Mouse (Mus musculus) urinary bladder, postnatal 14 days (tissue): ENCODE measurements around the gene Ugt1a5.
"Not testable (repeated sequence)": the region's sequence is repeated elsewhere in the genome, so short reads cannot be mapped to it uniquely, and the experiment has no call there.

Experiments used
- DNase-seq: peaks from one replicate; pipeline ENCODE4 v3.0.0; 2021; ENCODE audit warnings: low spot score

Gene Ugt1a5

GRCm38 (mm10) chr1:88165711-88166110 is at the start of gene Ugt1a5:
Ugt1a5 (plus strand) TSS chr1:88166012.
- DNase-seq = no peak

DNA sequence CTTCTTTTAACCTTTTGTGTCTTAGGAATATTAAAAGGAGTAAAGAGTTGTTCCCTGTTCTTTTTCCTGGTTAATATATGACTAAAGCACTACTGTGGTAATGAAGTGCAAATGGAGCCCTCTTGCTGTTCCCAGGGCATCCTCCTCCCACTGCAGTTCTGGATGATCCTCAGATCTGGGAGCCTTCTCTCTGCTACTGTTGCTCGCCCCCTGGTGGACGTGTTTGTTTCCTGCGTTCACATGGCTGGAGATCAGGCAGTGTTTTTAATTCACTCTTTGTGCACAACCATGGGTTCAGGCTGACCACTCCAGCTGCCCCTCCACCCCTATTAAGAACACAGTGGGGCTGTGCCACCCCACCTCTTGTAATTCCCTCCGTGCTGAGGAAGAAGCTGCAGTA is 45.3 kb upstream of the Ugt1a5 start:
- not testable (repeated sequence) for DNase-seq

- peak; percentile 51 for DNase-seq
Observed at GRCm38 (mm10) chr1:88121521-88121920, 44.3 kb upstream of the Ugt1a5 start.

GRCm38 (mm10) chr1:88125827-88126360 is 39.9 kb upstream of the Ugt1a5 start:
- DNase-seq = not testable (repeated sequence)

- DNase-seq = peak; percentile 28
Observed at GRCm38 (mm10) chr1:88129091-88129490, 36.7 kb upstream of the Ugt1a5 start.

DNA sequence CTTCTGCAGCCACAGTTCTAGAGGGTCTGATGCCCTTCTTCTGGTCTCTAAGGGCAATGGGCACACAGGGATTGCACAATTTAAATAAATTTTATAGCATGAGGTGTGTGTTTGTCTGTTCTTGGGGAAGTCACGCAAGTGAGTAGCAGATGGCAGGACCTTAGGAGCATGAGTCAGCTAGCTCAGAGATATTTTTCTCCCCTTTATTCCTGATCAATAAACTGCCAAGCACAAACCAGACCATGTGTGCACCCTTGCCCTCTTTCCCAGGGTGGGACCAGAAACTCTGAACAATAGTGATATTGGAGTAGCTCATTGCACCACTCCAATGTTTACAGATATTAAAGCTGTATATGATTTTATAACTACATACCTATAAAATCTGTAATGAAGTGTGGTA is 35.6 kb upstream of the Ugt1a5 start:
- not testable (repeated sequence) for DNase-seq

- no peak for DNase-seq
Observed at GRCm38 (mm10) chr1:88133908-88134456, 31.8 kb upstream of the Ugt1a5 start.

- peak; percentile 73 for DNase-seq
Observed at GRCm38 (mm10) chr1:88134457-88135011, 31.3 kb upstream of the Ugt1a5 start, which contains the start of gene Ugt1a6a. Ugt1a6a (plus strand) TSS chr1:88134809.

DNA sequence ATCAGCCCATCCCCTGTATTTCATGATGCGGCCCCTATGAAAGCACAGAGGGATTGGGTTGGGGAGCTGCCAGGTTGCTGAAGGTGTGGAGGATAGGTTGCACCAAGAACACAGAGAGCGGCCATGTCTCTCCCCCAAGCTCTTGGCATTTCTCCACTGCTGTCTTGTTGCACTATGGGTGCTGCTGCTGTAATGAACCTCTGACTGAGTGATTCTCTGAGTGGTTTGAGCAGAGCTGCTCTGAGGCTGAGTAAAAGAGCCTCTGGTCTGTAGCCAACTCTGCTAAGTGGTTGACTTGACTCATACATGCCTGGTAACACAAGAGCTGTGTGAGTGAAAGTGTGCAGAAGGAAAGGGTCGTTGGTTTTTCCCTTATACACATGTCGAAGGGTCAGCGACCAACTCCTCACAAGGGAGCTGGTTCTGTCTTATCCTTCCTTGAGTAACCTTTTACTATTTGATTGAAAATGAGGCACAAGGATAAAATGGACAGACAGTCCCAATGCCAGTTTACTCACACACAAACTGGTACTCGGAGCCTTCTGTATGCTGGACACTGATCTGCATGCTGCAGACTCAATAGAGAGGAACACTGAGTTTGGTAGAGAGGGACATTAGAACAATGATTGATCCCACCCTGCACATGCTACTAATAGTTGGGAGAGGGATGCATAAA is 30.4 kb upstream of the Ugt1a5 start:
- not testable (repeated sequence) for DNase-seq

DNA sequence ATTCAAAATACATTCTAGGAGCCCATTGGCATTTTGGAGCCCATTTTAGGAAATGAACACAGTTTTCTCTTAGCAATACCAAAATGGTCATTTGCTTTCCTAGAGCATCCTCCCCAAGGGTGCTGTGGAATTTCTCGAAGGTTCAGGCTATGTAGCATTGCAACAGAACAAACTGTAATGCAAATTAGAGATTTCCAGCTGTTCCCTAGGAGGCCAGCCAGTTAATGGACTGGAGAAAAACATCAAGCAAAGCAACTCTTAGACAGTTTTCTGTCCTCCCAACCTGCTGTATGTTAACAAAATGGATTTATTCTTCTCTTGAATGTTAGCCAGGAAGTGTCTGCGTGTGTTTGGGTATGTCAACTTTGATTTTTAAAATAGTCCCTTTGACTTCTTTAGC is 29.2 kb upstream of the Ugt1a5 start:
- DNase-seq = no peak

DNA sequence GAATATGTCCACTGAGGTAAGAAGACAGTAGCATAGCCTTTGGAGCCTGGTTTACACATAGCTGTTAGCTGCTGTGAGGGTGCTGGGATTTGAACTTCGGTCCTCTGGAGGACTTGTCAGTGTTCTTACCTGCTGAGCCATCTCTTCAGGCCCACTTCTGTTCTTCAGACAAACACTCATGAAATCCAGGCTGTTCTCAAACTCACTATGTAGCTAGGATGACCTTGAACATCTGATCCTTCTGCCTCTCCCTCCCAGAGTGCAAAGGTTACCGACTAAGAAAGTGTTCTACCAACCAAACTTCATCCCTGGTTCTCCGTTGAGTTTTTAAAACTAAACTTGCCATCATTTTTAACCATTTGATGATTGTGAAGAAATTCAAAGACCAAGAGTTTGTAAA is 28.5 kb upstream of the Ugt1a5 start:
- no peak for DNase-seq

DNA sequence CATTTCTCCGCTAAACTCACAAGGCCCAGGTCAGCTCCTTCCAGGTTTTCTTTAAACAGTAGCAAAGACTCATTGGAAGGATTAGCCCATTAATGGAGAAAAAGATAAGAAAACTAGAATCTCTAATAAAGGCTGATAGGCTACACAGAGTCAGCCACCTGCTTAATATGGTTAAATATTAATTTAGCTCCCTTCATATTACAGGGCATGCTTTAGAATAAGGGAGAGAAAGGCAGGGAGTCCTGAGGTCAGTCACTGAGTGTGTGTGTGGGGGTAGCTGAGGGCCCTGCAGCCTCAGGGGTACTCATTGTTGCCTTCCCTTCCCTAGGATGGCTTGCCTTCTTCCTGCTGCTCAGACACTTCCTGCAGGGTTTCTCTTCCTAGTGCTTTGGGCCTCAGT is 27.7 kb upstream of the Ugt1a5 start:
- DNase-seq = no peak

GRCm38 (mm10) chr1:88140492-88140891 is 25.3 kb upstream of the Ugt1a5 start:
- DNase-seq = peak; percentile 19

- DNase-seq = peak; percentile 69
Observed at GRCm38 (mm10) chr1:88143966-88144675, 21.7 kb upstream of the Ugt1a5 start.

DNA sequence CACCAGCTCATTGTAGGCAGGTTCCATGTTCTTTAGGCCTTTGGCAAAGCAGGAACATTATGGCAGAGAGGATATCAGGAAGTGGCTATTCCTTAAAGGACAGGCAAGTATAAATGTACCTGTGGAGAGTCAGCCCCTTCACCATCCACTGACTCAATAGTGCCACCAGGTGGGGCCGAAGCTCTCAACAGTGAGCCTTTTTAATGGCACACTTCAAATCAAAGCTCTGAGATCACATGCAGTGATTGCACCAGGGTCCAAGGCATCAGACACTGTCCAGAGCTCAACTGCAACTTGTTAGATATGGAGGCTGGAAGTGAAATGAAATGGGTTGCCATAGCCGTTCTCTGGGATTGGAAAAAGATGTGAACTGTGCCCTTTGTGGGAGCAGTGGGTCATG is 20.5 kb upstream of the Ugt1a5 start:
- DNase-seq = not testable (repeated sequence)

- not testable (repeated sequence) for DNase-seq
Observed at GRCm38 (mm10) chr1:88150133-88150532, 15.7 kb upstream of the Ugt1a5 start.

- DNase-seq = peak; percentile 33
Observed at GRCm38 (mm10) chr1:88158430-88158829, 7.4 kb upstream of the Ugt1a5 start.

DNA sequence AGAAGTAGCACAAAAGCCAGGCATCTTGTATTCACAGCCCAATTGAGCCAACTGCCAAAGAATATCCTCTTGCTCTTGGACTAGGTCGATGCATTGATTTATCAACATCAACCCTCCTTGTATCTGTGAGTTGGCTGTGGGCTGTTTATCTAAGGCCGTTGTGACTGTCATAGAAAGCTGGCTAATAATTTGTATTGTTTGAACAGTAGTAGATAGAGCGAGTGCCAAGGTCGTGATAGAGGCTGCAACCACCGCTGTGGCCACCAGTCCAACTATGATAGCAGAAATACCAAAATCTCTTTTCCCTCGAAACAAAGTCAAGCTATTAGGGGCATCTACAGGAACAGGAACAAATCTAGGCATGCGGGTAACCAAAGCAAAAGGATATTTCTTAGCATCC is 6.4 kb downstream of the Ugt1a5 start:
- DNase-seq = not testable (repeated sequence)

DNA sequence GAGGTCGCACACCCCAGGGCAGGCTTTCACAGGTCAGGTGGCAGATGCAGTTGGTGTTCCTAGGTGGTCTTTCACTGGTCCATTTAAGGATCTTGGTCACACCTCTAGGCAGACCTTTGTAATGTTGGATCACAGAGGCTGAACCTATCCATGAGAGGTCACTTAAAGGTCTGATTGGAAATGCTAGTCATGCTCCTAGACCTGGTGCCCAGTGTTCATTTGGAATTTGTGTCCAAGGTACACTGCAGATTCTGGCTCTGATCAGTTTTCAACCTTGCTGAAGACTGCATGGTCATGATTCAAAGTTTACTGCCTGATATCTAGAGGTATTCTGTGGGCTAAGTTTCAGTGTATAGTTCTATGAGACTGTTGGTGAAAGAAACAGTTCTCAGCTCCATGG is 13.8 kb downstream of the Ugt1a5 start:
- no peak for DNase-seq

DNA sequence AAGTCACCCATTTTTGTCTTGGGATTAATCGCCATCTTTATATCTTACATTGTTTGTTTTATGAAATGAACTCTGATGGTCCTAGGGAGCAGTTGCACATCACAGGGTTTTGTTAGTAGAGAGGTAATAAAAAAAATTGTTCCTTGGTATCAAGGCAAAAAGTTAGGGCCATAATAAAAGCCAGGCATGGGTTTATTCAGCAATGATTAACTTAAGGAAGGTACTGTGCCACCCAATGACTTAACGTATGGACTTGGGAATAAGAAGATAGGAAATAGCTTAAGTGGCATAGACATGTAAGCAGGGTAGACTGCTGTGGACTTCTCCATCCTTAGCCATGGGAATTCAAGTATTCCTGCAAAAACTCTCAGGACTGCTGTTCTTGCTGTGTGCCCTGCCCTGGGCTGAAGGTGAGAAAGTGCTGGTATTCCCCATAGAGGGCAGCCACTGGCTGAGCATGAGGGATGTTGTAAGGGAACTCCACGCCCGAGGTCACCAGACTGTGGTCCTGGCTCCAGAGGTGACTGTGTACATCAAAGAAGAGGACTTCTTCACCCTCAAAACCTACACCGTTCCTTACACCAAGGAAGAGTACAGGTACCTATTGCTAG is 20.6 kb downstream of the Ugt1a5 start:
- no peak for DNase-seq

- DNase-seq = no peak
Observed at GRCm38 (mm10) chr1:88192136-88192535, 26.3 kb downstream of the Ugt1a5 start.

DNA sequence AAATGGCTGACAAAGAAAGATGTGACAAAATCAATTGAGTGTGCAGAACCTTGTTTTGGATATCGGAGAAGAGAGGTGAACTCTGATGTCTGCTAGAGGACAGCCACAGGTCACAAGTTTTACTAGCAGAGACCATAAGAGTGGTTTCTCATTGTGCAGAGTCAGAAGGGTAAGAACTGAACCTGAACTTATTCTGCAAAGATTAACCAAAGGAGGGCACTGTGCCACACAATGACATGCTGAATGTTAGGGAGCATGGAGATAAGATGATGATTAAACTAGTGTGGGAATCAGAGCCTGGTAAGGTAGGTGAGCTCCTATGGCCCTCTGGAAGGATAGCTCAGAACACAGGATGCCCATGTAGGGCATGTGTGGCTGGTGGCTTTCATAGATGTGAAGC is 29.9 kb downstream of the Ugt1a5 start:
- no peak for DNase-seq
